In genomic region chr2:156278226-156279017, GRCm38 (mm10) we compare ENCODE assay signal across 8 mouse cellular contexts. TPM values are rescaled to one million over a fixed set of nuclear protein-coding genes. Genes with fewer than 3 reads are reported as not detected.
DNase-seq lines count a peak whose midpoint lies in the region; ATAC-seq lines count a peak whose summit lies in the region.

No protein-coding gene starts in this region.

- H3K9me3 ChIP-seq in embryonic facial prominence, embryonic 12.5 days: no peaks in the 10 kb centered on the region
- H3K9me3 ChIP-seq in midbrain, embryonic 11.5 days (ENCODE audit: control insufficient read depth, low read length): no peaks in the 10 kb centered on the region

- H3K27me3 ChIP-seq in embryonic facial prominence, embryonic 12.5 days: no peaks in the 10 kb centered on the region
- H3K27me3 ChIP-seq in midbrain, embryonic 11.5 days (ENCODE audit: control insufficient read depth, insufficient read depth, low read length): no peaks in the 10 kb centered on the region

- no peak overlapping the region for H3K4me3 ChIP-seq in embryonic facial prominence, embryonic 12.5 days
- H3K4me3 ChIP-seq in midbrain, embryonic 11.5 days (ENCODE audit: low read depth, low read length): no peak overlapping the region

- H3K4me2 ChIP-seq in embryonic facial prominence, embryonic 12.5 days (replicated peaks): no peak overlapping the region
- no peak overlapping the region for H3K4me2 ChIP-seq in midbrain, embryonic 11.5 days

- H3K9ac ChIP-seq in embryonic facial prominence, embryonic 12.5 days: no peak overlapping the region
- no peak overlapping the region for H3K9ac ChIP-seq in midbrain, embryonic 11.5 days (ENCODE audit: low read length)

- WGBS in embryonic facial prominence, embryonic 12.5 days: 51% methylated on average over 4 of the region's 4 CpGs
- 75% methylated on average over 4 of the region's 4 CpGs for WGBS in midbrain, embryonic 11.5 days

- H3K27ac ChIP-seq in embryonic facial prominence, embryonic 12.5 days: peak overlapping the region; percentile 23; the same call in 1 of the 2 replicates
- H3K27ac ChIP-seq in midbrain, embryonic 11.5 days (ENCODE audit: low read depth, low read length): 0 out of 2 replicates have a peak overlapping the region, but pooled peaks have one; percentile 0

- no peak; the same call in 1 of the 2 replicates for ATAC-seq in cerebellum, adult (ENCODE audit: insufficient number of reproducible peaks, low FRiP score, low TSS enrichment)
- ATAC-seq in embryonic facial prominence, embryonic 12.5 days (ENCODE audit: insufficient number of reproducible peaks, insufficient read depth, low FRiP score, low TSS enrichment): 0 out of 2 replicates have a peak, but pooled peaks have one; percentile 74
- ATAC-seq in midbrain, embryonic 11.5 days (ENCODE audit: low FRiP score): peak; percentile 44; the same call in 1 of the 2 replicates

- intact Hi-C loops in left cerebral cortex, postnatal 4 days (cut with DNase I): loop anchor here (10.0 kb wide), 1 partner anchor 94 kb away; the partner anchor contains the start of gene Rbm39

- peaks cover 5% of the 10 kb centered on the region for H3K4me1 ChIP-seq in embryonic facial prominence, embryonic 12.5 days
- H3K4me1 ChIP-seq in midbrain, embryonic 11.5 days (ENCODE audit: control insufficient read depth, insufficient read depth, low read length): no peaks in the 10 kb centered on the region

- peak; percentile 68 for DNase-seq in cerebellum, adult 11 months
- DNase-seq in heart, adult 11 months: peak; percentile 99
- peak; percentile 89 for DNase-seq in kidney, adult 11 months
- DNase-seq in left cerebral cortex, postnatal 4 days: peak; percentile 77
- peak; percentile 93 for DNase-seq in midbrain, embryonic 11.5 days (ENCODE audit: low spot score, missing footprints)
- DNase-seq in skeletal muscle tissue, adult 2 months (ENCODE audit: low read depth, low spot score): peak; percentile 86

- peaks cover 34% of the 10 kb centered on the region for H3K36me3 ChIP-seq in embryonic facial prominence, embryonic 12.5 days
- H3K36me3 ChIP-seq in midbrain, embryonic 11.5 days (ENCODE audit: control insufficient read depth, insufficient read depth, low read length): peaks cover 9% of the 10 kb centered on the region

RNA-seq across cellular contexts. Expression of gene Cnbd2, which starts 33.7 kb away (rescaled TPM):
- polyA plus RNA-seq in embryonic facial prominence, embryonic 12.5 days (2016; fragmentation: Nextera tagmentation; extraction: Ambion mirVana): 5.1 and 5.6 TPM in 2 replicates
- total RNA-seq in left cerebral cortex, postnatal 4 days (2021): 1 to 10 TPM; 4.1 to 4.7 TPM
- polyA plus RNA-seq in midbrain, embryonic 11.5 days (2014; fragmentation: Nextera tagmentation; extraction: Ambion mirVana): 3.3 and 4.2 TPM in 2 replicates

RNA-seq across cellular contexts. Expression of gene Scand1, which starts 34.1 kb away (rescaled TPM):
- polyA plus RNA-seq in embryonic facial prominence, embryonic 12.5 days (2016; fragmentation: Nextera tagmentation; extraction: Ambion mirVana): 106 and 119 TPM in 2 replicates
- 100 to 1,000 TPM in 1 of 2 experiments, 10 to 100 TPM in 1; 96.9 to 106 TPM for total RNA-seq in left cerebral cortex, postnatal 4 days (2021)
- 85.3 and 93.4 TPM in 2 replicates for polyA plus RNA-seq in midbrain, embryonic 11.5 days (2014; fragmentation: Nextera tagmentation; extraction: Ambion mirVana)
